Mouse (Mus musculus) brain, adult 2 months (tissue): ENCODE measurements around the gene Slc25a33.
"Not testable (repeated sequence)": the region's sequence is repeated elsewhere in the genome, so short reads cannot be mapped to it uniquely, and the experiment has no call there.

Experiments
- DNase-seq: peaks from one replicate; pipeline ENCODE4 v3.0.0; 2011; ENCODE audit warnings: low read depth, low spot score

Slc25a33 gene

DNA sequence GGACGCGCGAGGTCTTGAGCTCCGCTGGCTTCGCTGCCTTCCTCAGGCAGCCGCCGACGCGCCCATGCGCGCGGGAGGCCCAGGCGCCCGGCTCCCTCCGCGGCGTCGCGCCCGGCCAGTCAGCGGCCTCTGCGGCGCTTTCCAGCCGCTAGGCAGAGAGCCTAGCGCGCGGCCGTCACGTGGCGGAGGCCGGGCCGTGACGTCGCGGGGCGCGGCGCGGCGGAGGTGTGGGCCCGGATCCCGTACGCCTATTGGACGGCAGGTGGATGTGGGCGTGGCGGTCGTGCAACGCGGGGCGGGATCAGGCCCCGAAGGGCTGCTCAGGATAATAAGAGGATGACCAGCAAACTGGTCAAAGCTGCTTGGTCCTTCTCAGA, at the start of gene Slc25a33:
Slc25a33 (minus strand) TSS at position 184 of the 377 bp plus-strand sequence.
- peak; percentile 97 for DNase-seq

DNA sequence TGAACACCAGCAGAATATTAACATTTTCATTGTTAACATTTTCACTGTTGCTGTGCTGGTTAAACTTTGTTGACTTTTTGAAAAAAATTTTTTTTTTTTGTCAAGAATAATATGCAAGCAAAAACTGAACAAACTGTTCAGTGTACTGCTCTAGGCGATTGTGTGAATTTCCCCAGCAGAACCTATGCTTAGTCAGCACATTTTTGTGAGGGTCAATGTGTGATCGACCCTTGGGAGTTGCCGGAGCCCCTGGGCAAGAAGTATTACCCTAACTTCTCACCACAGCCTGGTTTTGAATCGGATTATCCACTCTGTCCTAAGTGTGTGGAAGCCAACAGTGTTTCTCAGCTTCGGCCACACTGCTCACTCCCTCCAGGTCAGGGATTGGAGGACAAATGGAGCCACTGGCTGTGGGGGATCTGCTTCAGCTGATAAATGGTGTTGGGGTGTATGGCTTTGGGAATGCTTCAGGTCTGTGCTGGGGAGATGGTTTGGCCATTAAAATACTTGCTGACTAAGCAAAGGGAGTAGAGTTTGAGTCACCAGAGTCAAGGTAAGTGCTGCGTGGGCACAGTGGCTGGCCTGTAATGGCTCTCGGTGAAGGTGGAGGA, 48.6 kb upstream of the Slc25a33 start:
- DNase-seq, result no peak

DNA sequence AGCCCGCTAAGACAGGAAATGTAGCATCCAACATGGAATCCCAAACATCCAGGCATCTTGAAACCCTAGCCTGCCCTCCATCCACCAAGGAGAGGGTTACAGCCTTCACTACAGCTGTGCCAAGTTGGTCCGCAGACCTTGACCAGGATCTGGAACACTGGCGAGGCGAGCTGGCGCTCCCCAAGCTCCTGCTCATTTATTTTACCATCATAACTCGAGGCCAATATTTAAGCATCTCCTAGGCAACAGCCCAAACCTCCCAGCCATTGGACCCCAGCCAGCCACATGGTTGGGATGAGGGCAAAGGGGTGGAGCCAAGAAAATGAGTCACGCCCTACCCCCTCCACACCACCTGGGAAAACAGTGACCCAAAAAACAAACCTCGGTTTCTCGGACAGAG, 48.0 kb upstream of the Slc25a33 start:
- DNase-seq, result peak; percentile 33

DNA sequence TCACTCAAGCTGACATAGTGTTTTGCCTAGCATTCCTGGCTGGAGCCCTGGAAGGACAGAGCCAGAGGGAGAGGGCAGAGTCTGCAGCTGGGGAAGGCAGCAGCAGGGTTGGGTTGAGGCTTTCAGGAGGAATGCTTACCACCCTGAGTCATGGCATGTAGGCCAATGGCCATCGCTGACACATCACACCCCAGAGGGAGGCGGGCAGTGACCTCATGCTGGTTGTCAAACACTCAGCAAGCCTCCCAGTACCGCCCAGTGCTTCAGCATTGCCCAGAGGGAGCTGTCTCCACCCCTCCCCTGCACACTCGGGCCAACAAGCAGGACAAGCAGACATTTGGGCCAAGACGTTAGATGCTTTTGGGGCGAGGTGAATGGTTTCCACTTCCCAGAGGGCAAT, 46.5 kb upstream of the Slc25a33 start:
- DNase-seq, result peak; percentile 57

DNA sequence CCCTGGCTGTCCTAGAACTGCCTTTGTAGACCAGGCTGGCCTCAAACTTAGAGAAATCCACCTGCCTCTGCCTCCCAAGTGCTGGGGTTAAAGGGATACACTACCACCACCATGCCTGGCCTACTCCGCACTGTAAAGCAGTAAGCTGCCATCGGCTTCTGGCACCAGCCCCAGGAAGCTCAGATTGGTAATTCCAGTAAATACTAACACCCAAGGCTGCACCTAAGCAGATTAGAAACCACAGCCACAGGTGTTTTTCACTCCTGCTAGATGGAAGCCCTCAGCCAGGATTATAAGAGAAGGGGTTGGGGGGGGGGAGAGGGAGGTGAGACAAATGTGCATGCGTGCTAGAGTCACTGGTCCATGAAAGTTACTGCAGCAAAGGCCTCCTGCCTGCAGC, 45.1 kb upstream of the Slc25a33 start:
- DNase-seq, result no peak

DNA sequence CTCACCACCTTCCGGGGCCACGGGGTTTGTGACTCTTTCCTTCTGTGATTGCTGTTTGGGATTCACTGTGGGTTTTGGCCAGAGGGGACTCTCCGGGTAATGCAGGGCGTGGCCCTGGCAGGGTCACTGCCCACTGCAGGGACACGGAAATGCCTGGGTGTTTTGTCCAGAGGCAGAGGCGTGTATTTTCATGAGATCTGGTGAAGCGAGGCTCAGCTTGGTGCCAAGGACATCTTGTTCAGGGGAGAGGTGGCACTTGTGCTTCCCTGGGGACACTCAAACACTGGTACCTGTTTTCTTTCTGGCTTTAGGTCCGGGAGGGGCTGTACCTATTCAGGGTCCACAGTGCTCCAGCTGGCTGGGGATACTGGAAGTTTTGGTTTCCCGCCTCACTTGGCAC, 42.5 kb upstream of the Slc25a33 start:
- no peak for DNase-seq

DNA sequence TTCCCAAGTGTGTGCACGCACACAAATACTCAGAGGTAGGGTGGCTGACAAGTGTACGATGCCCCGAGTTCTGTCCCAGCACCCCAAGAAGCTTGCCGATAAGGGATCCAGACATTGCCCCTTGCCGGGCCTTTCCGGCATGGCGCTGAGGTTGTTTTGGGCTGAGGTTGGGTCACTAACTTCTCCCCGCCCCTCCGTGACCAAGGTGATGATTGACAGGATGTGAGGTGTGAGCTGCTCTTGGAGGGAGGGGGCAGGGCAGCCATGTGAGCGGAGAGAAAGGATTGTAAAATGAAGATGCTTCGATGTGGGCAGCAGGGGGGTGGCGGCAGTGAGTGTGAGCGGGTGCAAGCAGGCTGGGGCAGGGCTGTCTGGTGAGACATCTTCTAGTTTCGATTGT, 41.5 kb upstream of the Slc25a33 start:
- no peak for DNase-seq

DNA sequence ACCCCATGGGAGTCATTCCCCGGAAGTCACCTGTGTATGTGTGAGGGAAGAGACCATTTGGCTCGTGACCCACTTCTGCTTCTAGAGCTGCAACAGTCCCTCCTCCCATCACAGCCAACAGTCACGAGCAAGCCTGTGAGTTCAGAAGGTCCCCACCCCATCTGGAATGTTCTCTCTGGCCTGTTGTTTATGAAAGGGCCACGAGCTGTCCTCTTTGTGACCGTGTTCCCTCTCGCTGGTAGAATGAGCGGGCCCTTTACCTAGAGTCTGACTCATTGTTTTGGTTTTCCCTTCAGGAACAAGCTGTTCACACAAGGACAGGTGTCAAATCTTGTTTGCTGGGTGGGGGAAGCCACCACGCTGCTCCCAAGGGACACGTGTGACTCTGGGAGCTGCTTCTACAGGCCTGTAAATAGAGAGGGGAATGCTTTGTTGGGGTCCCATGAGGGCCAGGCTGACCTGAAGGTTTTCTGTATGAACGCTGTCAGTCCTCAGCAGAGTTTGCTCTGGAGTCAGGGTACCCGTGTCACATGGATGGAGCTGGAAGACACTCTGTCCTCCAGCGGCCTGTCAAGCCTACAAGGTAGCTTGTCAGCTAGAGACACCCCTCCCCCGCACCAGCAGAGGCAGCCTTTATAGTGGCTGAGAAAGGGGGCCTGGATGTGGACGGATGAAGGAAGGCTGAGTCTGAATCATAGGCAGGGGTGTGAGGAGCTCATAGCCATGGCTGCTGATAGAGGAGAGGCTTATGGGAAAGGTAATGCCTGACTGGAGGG, 39.5 kb upstream of the Slc25a33 start:
- DNase-seq, result peak; percentile 42

DNA sequence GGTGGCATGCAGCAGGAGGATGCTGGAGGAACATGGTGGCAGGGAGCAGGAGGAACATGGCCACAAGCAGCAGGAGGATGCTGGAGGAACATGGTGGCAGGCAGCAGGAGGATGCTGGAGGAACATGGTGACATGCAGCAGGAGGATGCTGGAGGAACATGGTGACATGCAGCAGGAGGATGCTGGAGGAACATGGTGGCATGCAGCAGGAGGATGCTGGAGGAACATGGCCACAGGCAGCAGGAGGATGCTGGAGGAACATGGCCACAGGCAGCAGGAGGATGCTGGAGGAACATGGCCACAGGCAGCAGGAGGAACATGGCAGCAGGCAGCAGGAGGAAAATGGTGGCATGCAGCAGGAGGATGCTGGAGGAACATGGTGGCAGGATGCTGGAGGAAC, 36.3 kb upstream of the Slc25a33 start:
- not testable (repeated sequence) for DNase-seq

DNA sequence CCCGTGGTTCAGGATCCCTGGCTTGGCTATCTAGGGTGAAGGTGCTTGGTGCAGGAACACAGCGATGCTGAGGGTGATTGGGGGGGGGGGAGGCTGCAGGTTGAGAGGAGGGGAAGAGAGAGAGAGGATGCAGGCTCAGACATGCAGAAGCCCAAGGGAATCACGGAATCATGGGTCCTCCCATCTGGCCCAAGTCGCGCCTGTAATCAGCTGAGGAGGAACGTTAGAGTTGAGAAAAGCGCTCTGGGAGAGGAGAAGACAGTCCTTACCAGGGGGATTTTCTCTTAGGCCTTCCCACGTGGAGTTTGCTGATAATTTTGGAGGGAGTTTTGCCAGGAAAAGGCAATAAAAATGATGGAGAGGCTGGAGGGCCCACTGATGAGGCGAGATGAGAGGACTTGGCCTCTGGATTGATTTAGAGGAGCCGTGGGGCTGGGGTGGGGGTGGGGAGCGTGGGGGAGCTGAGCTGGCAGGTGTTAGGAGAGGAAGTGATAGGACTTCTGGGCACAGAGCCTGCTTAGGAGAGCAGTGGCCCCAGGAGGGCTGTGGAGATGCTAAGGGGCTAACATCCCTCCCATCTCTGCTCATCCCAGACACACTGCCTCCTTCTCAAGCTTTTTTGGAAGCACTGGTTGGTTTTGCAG, 34.6 kb upstream of the Slc25a33 start:
- DNase-seq, result no peak

DNA sequence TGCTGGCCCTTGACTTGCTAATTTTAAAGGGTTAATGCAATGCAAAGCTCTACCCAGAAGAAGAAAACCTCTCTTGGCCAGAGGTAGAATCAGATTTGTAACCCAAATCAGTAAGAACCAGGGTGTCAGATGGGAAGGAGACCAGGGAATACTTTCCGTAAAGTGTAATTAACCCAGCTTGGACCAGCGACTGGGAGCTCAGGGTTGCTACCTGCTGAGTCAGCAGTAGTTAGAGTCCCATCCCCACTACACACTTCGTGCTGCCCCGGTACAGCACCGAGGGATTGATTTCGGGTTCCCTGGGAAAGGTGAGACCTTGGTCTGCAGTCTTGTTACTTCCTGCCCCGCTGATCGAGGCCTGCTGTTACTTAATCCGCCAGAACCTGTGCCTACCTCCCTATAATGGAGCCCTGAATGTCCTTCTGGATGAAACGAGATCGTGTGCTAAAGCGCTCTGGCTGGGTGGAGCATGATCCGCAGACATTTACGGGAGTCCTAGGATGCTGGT, 34.0 kb upstream of the Slc25a33 start:
- DNase-seq, result no peak

DNA sequence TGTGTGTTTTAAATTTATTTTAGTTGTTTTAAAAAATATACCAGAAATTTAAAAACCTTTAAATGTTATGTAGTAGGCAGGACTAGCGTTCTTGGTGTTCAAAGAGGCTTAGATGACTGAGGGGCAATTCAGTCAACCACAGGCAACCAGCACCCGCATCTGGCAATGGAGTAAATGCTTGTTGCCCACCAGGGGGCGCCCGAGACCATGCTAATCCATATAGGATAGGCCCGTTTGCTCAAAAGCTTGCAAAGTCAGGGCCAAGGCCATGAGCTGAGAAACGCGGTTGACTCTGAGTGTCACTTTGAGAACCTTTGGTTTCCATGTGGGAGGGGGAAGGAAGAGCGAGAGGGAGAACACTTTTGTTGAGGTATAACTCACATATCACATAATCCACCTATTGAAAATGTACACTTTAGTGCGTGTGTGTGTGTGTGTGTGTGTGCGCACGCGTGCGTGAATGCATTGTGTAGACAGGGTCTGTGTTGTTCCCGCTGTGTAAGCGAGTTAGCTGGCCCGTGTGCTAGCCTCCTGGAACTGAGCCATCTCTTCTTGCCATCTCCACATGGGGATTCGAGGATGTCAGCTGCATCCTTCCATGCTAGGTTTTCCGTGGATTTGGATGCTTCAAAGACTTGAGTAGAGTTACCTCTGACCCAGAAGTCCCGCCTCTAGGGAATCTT, 32.8 kb upstream of the Slc25a33 start:
- DNase-seq, result peak; percentile 94

DNA sequence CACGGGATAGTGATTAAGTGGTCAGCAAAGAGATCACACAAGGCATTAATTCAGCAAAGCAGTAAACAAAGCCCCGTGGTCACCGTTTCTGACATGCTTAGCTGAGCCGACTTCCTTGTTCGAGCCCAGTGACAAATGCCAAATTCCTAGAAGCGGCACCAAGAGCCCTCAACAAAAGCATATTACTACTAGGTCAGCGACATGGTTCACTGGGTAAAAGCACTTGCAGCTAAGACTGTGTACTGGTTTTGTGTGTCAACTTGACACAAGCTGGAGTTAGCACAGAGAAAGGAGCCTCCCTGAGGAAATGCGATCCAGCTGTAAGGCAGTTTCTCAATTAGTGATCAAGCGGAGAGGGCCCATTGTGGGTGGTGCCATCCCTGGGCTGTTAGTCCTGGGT, 28.2 kb upstream of the Slc25a33 start:
- no peak for DNase-seq

DNA sequence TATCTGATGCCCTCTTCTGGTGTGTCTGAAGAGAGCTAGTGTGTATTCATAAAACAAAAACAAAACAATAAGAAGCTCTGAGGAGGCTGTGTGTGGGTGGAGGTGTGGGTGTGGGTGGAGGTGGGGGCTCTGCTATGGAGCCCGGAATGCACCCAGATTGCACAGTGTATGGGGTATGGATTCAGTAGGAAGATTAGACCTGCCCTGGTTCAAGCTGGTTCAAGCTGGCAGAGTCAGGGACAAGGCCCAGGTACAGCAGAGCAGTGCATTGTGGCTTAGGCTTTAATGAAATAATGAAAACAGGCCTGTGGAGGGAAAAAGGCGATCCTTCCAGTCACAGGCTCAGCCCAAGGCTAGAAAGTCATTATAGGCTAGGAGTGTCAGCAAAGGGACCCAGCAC, 26.5 kb upstream of the Slc25a33 start:
- DNase-seq, result no peak

DNA sequence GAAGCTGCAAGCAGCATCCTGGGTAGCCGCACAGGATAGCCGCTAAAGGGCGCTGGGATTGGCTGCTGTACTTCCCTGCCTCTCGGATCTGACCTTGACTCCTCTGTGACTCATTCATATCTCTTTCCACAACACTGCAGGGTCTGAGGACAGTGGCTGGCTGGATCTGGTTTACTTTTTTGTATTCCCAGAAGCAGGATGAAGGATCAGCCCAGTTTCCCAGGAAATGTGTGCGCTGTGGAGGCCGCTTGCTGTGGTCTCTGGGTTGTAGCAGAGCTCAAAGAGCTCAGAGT, 26.0 kb upstream of the Slc25a33 start:
- DNase-seq, result no peak

DNA sequence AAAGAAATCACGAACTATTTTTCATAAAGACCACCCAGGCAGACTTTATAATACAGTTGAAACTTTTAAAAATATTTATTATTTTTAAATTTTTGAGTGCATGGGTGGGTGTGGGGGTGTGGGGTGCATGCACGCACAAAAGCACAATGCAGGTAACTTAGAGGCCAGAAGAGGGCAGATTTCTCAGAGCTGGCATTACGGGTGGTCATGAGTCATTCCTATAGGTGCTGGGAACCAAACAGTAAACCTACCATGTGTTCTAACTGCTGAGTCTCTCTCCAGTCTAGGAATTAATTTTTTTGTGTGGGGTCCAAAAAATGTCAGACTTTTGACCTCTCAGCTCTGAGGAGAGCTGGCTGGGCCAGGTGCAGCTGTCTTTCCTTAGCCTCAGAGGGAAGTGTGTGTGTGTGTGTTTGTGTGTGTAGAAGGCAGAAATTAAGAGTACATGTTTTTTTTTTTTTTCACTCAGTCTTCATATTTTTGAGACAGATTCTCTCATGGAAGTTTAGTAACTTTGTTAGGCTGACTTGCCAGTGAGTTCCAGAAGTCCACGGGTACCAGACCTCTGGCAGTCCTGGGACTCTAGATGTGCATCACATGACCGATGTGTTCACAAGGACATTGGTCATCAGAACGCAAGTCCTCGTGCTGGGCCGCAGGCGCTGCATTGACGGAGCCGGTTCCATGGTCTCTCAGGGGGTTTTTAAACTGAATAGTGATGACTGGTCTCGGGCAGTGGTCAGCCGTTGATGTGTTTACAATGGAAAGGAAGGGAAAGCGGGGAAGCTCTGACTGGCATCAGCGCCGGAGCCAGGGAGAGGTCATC, 25.5 kb upstream of the Slc25a33 start:
- no peak for DNase-seq

DNA sequence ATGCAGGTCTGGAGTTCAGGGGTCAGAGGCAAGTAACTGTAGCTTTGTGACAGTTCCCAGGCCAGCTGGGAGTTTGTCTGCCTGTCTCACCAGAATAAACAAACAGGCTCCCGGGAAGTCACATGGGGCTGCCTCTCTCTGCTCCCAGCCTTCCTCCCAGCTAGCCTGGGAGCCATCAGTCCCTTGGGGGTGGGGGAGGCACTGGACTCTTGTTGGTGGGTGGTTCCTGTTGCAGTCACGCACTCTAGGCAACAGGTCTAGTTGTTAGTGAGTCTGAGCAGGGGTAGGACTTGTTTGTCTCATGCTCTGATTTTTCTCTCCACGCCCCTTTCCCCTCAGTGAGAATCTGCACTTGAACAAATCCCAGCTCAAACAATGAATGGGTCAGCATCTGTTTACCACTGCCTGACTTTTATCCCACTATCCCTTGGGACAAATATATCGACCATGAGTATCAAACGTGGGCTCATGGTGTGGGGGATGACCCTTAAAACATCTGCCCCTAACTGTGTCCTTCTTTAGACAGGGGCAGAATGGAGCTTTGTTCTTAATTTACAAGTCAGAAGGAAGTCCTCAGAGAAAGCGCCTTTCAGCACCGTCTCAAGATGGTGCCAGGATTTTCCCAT, 24.7 kb upstream of the Slc25a33 start:
- no peak for DNase-seq

DNA sequence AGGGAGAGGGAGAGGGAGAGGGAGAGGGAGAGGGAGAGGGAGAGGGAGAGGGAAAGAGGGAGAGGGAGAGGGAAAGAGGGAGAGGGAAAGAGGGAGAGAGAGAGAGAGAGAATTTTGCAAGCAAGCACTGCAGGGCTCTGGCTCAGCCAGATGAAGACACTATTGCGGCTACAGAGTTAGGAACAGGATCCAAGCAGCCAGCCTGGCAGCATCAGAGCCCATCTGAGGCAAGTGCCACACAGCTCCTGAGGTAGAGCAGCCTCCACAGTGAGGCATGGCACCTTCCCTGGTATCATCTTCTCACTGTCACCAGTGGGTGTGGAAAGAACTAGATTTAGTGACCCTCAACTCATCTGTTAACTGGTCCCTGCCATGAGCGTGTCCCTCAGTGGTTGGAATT, 24.0 kb upstream of the Slc25a33 start:
- peak; percentile 61 for DNase-seq

DNA sequence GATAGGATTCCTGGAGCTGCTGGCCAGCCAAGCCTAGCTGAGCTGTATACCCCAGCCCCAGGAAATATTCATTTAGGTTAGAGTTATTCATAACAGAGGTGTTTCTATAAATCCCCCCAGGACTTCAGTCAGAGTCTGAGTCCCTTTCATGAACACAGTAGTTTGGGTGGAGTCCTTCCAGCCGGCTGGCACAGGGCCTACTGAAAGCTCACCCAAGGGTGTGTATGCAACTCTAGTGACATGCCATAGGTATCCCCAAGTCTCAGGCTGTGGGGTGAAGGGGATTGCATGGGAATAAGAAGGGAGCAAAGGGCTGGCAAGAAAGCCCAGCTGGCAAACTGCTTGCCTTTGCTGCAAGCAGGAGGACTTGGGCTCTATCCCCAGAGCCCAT, 23.1 kb upstream of the Slc25a33 start:
- no peak for DNase-seq

DNA sequence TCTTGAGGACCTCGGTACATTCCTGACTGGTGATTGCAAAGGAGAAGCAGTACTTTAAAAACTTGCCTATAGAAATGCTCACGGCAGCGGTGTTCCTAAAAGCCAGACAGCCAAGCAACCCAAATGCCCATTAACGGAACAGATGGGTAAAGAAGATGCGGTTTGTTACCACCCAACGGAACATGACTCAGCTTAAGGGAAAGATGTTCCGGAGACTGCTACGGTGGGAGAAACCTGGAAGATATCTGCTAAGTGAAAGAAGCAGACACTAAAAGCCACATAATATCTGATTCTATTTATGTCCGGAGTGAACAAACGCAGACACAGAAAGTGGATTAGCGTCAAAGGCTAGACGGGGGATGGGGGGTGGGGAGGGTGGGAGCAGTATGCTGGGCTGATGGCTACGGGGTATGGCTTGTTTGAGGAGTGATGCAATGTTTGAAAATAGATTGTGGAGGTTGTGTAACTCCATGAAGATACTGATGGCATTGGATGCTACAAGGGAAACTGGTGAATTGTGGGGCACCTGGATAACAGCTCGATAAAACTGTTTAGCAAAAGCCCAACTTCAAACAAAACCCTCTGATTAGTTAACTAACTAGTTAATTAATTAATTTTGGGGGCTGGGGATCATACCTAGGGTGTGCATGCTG, 22.6 kb upstream of the Slc25a33 start:
- DNase-seq, result peak; percentile 82
